Mouse (Mus musculus) testis, postnatal 14 days (tissue): ENCODE results near the gene Tppp3.
A peak's percentile ranks its signal among the peaks of the same experiment; 100 is the strongest.

Experiments
- DNase-seq: peaks from one replicate; pipeline ENCODE4 v3.0.0; 2021; ENCODE audit warnings: low spot score

Gene Tppp3

GRCm38 (mm10) chr8:105471314-105472015, at the start of gene Tppp3:
Gene Tppp3, minus strand, starts transcription at chr8:105471526.
- peak; percentile 88 for DNase-seq

GRCm38 (mm10) chr8:105521061-105521460, 49.7 kb upstream of the Tppp3 start:
- no peak for DNase-seq

GRCm38 (mm10) chr8:105520521-105520920, 49.2 kb upstream of the Tppp3 start:
- DNase-seq = no peak

- no peak for DNase-seq
Observed at GRCm38 (mm10) chr8:105519591-105519990, 48.3 kb upstream of the Tppp3 start.

- DNase-seq = no peak
Observed at GRCm38 (mm10) chr8:105518436-105519313, 47.3 kb upstream of the Tppp3 start, which contains the start of gene Hsd11b2. Gene Hsd11b2, plus strand, starts transcription at chr8:105518755.

GRCm38 (mm10) chr8:105517346-105517745, 46.0 kb upstream of the Tppp3 start:
- no peak for DNase-seq

GRCm38 (mm10) chr8:105516018-105516645, 44.8 kb upstream of the Tppp3 start:
- peak; percentile 60 for DNase-seq

GRCm38 (mm10) chr8:105514656-105515055, 43.3 kb upstream of the Tppp3 start:
- peak; percentile 54 for DNase-seq

GRCm38 (mm10) chr8:105514194-105514593, 42.9 kb upstream of the Tppp3 start:
- DNase-seq = no peak

- DNase-seq = no peak
Observed at GRCm38 (mm10) chr8:105509997-105510735, 38.8 kb upstream of the Tppp3 start.

- DNase-seq = no peak
Observed at GRCm38 (mm10) chr8:105508758-105509157, 37.4 kb upstream of the Tppp3 start.

- DNase-seq = no peak
Observed at GRCm38 (mm10) chr8:105506977-105507376, 35.7 kb upstream of the Tppp3 start.

- no peak for DNase-seq
Observed at GRCm38 (mm10) chr8:105504617-105505016, 33.3 kb upstream of the Tppp3 start.

GRCm38 (mm10) chr8:105499787-105500186, 28.5 kb upstream of the Tppp3 start:
- DNase-seq = no peak

GRCm38 (mm10) chr8:105496439-105497180, 25.3 kb upstream of the Tppp3 start, which contains the start of gene Zdhhc1:
Gene Zdhhc1, minus strand, starts transcription at chr8:105496902.
- DNase-seq = peak; percentile 92

GRCm38 (mm10) chr8:105495350-105496302, 24.3 kb upstream of the Tppp3 start:
- no peak for DNase-seq

- DNase-seq = no peak
Observed at GRCm38 (mm10) chr8:105494566-105494965, 23.2 kb upstream of the Tppp3 start.

GRCm38 (mm10) chr8:105493495-105493894, 22.2 kb upstream of the Tppp3 start:
- DNase-seq = no peak

- DNase-seq = no peak
Observed at GRCm38 (mm10) chr8:105489281-105489680, 18.0 kb upstream of the Tppp3 start.

GRCm38 (mm10) chr8:105488082-105488481, 16.8 kb upstream of the Tppp3 start:
- no peak for DNase-seq
